Mouse (Mus musculus) left cerebral cortex, adult 8-10 months (tissue): ENCODE measurements around the gene Grin1. TPM values are rescaled to one million over a fixed set of nuclear protein-coding genes. Genes with fewer than 3 reads are reported as not detected.
A peak's percentile ranks its signal among the peaks of the same experiment; 100 is the strongest.
"Not testable (repeated sequence)": the region's sequence is repeated elsewhere in the genome, so short reads cannot be mapped to it uniquely, and the experiment has no call there.

Source experiments
- DNase-seq, 2 experiments: peaks; one replicate each; pipeline ENCODE4 v3.0.0; 2022; ENCODE audit warnings: low spot score in 2 of 2
- total RNA-seq, 4 experiments: library from RNA; stranded (reverse); gene quantifications; 2 replicates each; pipeline ENCODE4 v1.2.4; 2022

The Grin1 gene
- total RNA-seq, 4 experiments from 2014 or later = 390 to 399 (median 395) TPM

GRCm38 (mm10) chr2:25258887-25259286 is 60.1 kb downstream of the Grin1 start:
- no peak for DNase-seq

- not testable (repeated sequence) for DNase-seq
Observed at GRCm38 (mm10) chr2:25257250-25257649, 61.7 kb downstream of the Grin1 start.

- DNase-seq = not testable (repeated sequence)
Observed at GRCm38 (mm10) chr2:25256443-25257109, 62.4 kb downstream of the Grin1 start.

DNA sequence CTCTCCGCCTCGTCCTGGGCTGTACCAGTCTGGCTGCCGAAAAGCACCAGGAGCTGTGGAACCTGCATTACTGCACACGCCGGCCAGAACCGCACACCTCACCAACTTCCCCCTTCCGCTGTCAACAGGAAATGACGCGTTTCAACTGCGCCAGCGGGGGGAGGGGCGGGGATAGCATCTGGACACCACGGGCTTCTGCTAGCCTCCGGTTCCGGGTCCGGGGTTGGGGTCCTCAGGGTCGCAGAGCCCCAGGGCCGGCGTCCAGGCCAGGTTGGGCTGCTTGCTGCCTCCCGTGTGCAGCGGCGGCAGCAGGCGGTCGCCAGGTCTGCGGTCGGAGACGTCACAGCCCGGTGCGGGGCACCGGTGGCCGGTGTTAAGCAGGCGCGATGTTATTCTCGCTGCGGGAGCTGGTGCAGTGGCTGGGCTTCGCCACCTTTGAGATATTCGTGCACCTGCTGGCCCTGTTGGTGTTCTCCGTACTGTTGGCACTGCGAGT is 63.7 kb downstream of the Grin1 start, which contains the start of gene Tmem203:
Gene Tmem203, plus strand, starts transcription at position 156 of the 496 bp plus-strand sequence.
- peak; percentile 77 to 83 for DNase-seq

DNA sequence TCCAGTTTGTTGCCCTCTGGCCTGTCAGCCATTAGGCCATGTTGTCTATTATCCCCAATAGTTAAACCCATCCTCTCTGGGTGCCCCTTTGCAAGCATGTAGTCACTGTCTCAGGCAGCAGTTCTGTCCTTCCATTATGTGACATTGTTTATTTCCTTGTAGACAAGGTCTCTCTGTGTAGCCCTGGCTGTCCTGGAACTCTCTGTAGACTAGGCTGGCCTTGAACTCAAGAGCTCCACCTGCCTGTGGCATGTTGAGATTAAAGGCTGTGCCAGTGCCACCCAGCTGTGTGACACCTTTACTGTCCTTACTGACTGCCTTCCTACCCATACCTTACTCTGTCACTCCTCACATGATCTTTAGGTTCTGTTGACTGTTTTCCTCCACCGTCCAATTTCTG is 66.7 kb downstream of the Grin1 start:
- DNase-seq = no peak

- no peak for DNase-seq
Observed at GRCm38 (mm10) chr2:25246183-25247072, 72.6 kb downstream of the Grin1 start, which contains the start of gene AL732309.1. Gene AL732309.1, minus strand, starts transcription at chr2:25246863.

- DNase-seq = no peak
Observed at GRCm38 (mm10) chr2:25244144-25244543, 74.8 kb downstream of the Grin1 start.

DNA sequence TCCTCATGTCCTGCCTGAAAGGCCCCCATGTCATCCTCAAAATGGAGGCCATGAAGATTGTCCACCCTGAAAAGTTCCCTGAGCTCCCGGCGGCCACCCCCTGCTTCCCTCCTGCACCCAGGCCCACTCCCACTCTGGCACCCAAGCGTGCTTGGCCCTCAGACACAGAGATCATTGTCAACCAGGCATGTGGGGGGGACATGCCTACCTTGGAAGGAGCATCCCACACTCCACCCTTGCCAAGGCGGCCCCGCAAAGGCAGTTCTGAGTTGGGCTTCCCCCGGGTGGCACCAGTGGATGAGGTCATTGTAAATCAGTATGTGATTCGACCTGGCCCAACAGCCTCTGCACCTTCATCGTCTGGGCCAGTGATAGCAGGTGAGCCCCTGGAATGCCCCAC is 75.6 kb downstream of the Grin1 start:
- DNase-seq = no peak

- no peak for DNase-seq
Observed at GRCm38 (mm10) chr2:25242101-25242506, 76.9 kb downstream of the Grin1 start, which contains the start of the genes Rnf208 and Cysrt1. Gene Rnf208, plus strand, starts transcription at chr2:25242255. Gene Cysrt1, minus strand, starts transcription at chr2:25242452.

DNA sequence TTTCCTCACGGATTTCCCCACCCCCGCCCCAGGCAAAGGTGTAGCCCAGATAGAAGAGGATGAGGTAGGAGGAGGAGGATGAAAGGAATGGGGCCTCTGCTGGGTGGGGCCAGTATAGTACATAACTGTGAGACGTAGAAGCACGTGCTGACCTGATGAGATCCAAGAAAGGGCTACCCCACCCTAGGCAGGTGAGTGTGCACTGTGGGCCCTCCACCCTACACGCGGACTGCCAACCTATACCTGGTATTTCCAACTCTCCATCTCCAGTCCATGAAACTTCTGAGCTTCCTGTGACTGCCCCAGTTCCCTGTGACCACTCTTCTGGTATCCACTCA is 77.6 kb downstream of the Grin1 start:
- no peak for DNase-seq

Other genes starting within 250 kb of the Grin1 start
- gene Entpd8, start 238.9 kb downstream of the Grin1 start, total RNA-seq = not detected
- not detected for gene Noxa1, start 224.0 kb downstream of the Grin1 start, total RNA-seq
- 10 to 100 TPM; 20.5 to 27.9 (median 23.4) TPM for gene Nrarp, start 138.4 kb downstream of the Grin1 start, total RNA-seq
- 1 to 10 TPM; 2.2 to 3.4 (median 2.5) TPM for gene Tor4a, start 122.3 kb downstream of the Grin1 start, total RNA-seq
- gene Nelfb, start 107.7 kb downstream of the Grin1 start, total RNA-seq = 10 to 100 TPM; 58.4 to 64.2 (median 59.4) TPM
- gene Stpg3, start 104.5 kb downstream of the Grin1 start, total RNA-seq = under 1 TPM in 3 of 4 experiments, not detected in 1; 0.23 to 0.82 (median 0.30) TPM
- gene Fam166a, start 100.4 kb downstream of the Grin1 start, total RNA-seq = 1 to 10 TPM in 1 of 4 experiments, not detected in 3; 1.4 TPM
- 100 to 1,000 TPM; 332 to 365 (median 345) TPM for gene Tubb4b, start 94.5 kb downstream of the Grin1 start, total RNA-seq
- gene Slc34a3, start 84.8 kb downstream of the Grin1 start, total RNA-seq = not detected
- not detected for gene Rnf224, start 82.4 kb downstream of the Grin1 start, total RNA-seq
- 100 to 1,000 TPM; 263 to 288 (median 266) TPM for gene Rnf208, start 76.9 kb downstream of the Grin1 start, total RNA-seq
- not detected for gene Cysrt1, start 76.7 kb downstream of the Grin1 start, total RNA-seq
- gene AL732309.1, start 72.3 kb downstream of the Grin1 start, total RNA-seq = 1 to 10 TPM in 3 of 4 experiments, under 1 TPM in 1; 0.67 to 4.2 (median 3.4) TPM
- gene Tmem203, start 63.7 kb downstream of the Grin1 start, total RNA-seq = 10 to 100 TPM; 31.7 to 38.3 (median 36.3) TPM
- 10 to 100 TPM; 26.5 to 30.6 (median 28.6) TPM for gene Tprn, start 56.6 kb downstream of the Grin1 start, total RNA-seq
- 10 to 100 TPM; 57.5 to 67.8 (median 62.1) TPM for gene Ssna1, start 46.7 kb downstream of the Grin1 start, total RNA-seq
- gene Anapc2, start 46.7 kb downstream of the Grin1 start, total RNA-seq = 100 to 1,000 TPM in 2 of 4 experiments, 10 to 100 TPM in 2; 88.6 to 111 (median 96.9) TPM
- gene Tmem210, start 31.0 kb downstream of the Grin1 start, total RNA-seq = not detected
- gene Lrrc26, start 29.3 kb downstream of the Grin1 start, total RNA-seq = not detected
- gene Man1b1, start 13.2 kb upstream of the Grin1 start, total RNA-seq = 10 to 100 TPM; 57.3 to 64.7 (median 61.0) TPM
- 10 to 100 TPM; 35.1 to 50.7 (median 37.9) TPM for gene Dpp7, start 37.2 kb upstream of the Grin1 start, total RNA-seq
- gene Uap1l1, start 46.5 kb upstream of the Grin1 start, total RNA-seq = 10 to 100 TPM; 20.9 to 31.0 (median 25.8) TPM
- gene Sapcd2, start 53.1 kb upstream of the Grin1 start, total RNA-seq = 1 to 10 TPM; 1.7 to 3.8 (median 2.3) TPM
- gene Entpd2, start 76.7 kb upstream of the Grin1 start, total RNA-seq = 10 to 100 TPM; 13.1 to 17.5 (median 16.2) TPM
- gene Npdc1, start 80.2 kb upstream of the Grin1 start, total RNA-seq = 100 to 1,000 TPM; 307 to 332 (median 316) TPM
- gene Fut7, start 104.1 kb upstream of the Grin1 start, total RNA-seq = under 1 TPM in 2 of 4 experiments, not detected in 2; 0.40 to 0.84 TPM
- gene Abca2, start 109.5 kb upstream of the Grin1 start, total RNA-seq = 100 to 1,000 TPM; 176 to 185 (median 183) TPM
- gene Clic3, start 137.7 kb upstream of the Grin1 start, total RNA-seq = 1 to 10 TPM in 2 of 4 experiments, not detected in 2; 1.2 to 1.6 TPM
- 10 to 100 TPM; 67.2 to 88.0 (median 78.1) TPM for gene Paxx, start 141.9 kb upstream of the Grin1 start, total RNA-seq
- 1,000 to 10,000 TPM; 1,862 to 2,386 (median 2,226) TPM for gene Ptgds, start 150.9 kb upstream of the Grin1 start, total RNA-seq
- not detected for gene Lcn12, start 174.7 kb upstream of the Grin1 start, total RNA-seq
- gene Fbxw5, start 181.6 kb upstream of the Grin1 start, total RNA-seq = 100 to 1,000 TPM; 105 to 121 (median 113) TPM
- gene C8g, start 182.5 kb upstream of the Grin1 start, total RNA-seq = 1 to 10 TPM in 3 of 4 experiments, under 1 TPM in 1; 0.86 to 1.9 (median 1.6) TPM
- gene Traf2, start 227.8 kb upstream of the Grin1 start, total RNA-seq = 10 to 100 TPM; 10.3 to 11.9 (median 10.4) TPM
- 100 to 1,000 TPM; 123 to 209 (median 170) TPM for gene Edf1, start 238.7 kb upstream of the Grin1 start, total RNA-seq